Mouse (Mus musculus): Measurements from ENCODE around the gene Epb41. TPM values are rescaled to one million over a fixed set of nuclear protein-coding genes. Genes with fewer than 3 reads are reported as not detected.

Epb41 gene
- polyA plus RNA-seq, 1 experiment from 2014 or later: 133 TPM

GRCm38 (mm10) chr4:132015374-132015773, 59.7 kb downstream of the Epb41 start:
- Histone ChIP-seq H3K27ac (replicated peaks) (no peak overlapping the region), H3K36me3 (replicated peaks) (peaks cover 6% of the 10 kb centered on the region), H3K27me3 (replicated peaks; ENCODE audit: low read depth, poor library complexity, severe bottlenecking) (no peaks in the 10 kb centered on the region), H3K4me3 (no peak overlapping the region), H3K9me3 (no peaks in the 10 kb centered on the region), H3K4me1 (peaks cover 5% of the 10 kb centered on the region)
- no peak for DNase-seq (ENCODE audit: low spot score)
- 82% methylated on average over 3 of the region's 3 CpGs for WGBS

GRCm38 (mm10) chr4:132011619-132012018, 63.5 kb downstream of the Epb41 start:
- Histone ChIP-seq H3K36me3 (replicated peaks) (peaks cover 15% of the 10 kb centered on the region), H3K27me3 (replicated peaks; ENCODE audit: low read depth, poor library complexity, severe bottlenecking) (no peaks in the 10 kb centered on the region), H3K9me3 (no peaks in the 10 kb centered on the region), H3K27ac (replicated peaks) (no peak overlapping the region), H3K4me3 (no peak overlapping the region), H3K4me1 (no peaks in the 10 kb centered on the region; the same call in 1 of the 2 replicates)
- DNase-seq (ENCODE audit: low spot score): no peak
- 74% methylated on average over 3 of the region's 3 CpGs for WGBS

- no peaks in the 10 kb centered on the region for H3K27me3 ChIP-seq (replicated peaks; ENCODE audit: low read depth, poor library complexity, severe bottlenecking)
- 82% methylated on average over 8 of the region's 8 CpGs for WGBS
- H3K27ac ChIP-seq (replicated peaks): no peak overlapping the region
- peaks cover 23% of the 10 kb centered on the region for H3K36me3 ChIP-seq (replicated peaks)
- DNase-seq (ENCODE audit: low spot score): no peak
- H3K4me3 ChIP-seq: no peak overlapping the region
- no peaks in the 10 kb centered on the region; the same call in 1 of the 2 replicates for H3K4me1 ChIP-seq
- no peaks in the 10 kb centered on the region for H3K9me3 ChIP-seq
Observed at GRCm38 (mm10) chr4:132010416-132010815, 64.7 kb downstream of the Epb41 start.

- Histone ChIP-seq H3K9me3 (no peaks in the 10 kb centered on the region), H3K4me1 (no peaks in the 10 kb centered on the region; the same call in 1 of the 2 replicates), H3K4me3 (no peak overlapping the region), H3K27ac (replicated peaks) (no peak overlapping the region), H3K36me3 (replicated peaks) (peaks cover 42% of the 10 kb centered on the region), H3K27me3 (replicated peaks; ENCODE audit: low read depth, poor library complexity, severe bottlenecking) (no peaks in the 10 kb centered on the region)
- 88% methylated on average over 5 of the region's 5 CpGs for WGBS
- DNase-seq (ENCODE audit: low spot score): no peak
Observed at GRCm38 (mm10) chr4:132008191-132008590, 66.9 kb downstream of the Epb41 start.

- Histone ChIP-seq H3K27me3 (replicated peaks; ENCODE audit: low read depth, poor library complexity, severe bottlenecking) (no peaks in the 10 kb centered on the region), H3K4me3 (no peak overlapping the region), H3K4me1 (no peaks in the 10 kb centered on the region; the same call in 1 of the 2 replicates), H3K27ac (replicated peaks) (no peak overlapping the region), H3K36me3 (replicated peaks) (peaks cover 52% of the 10 kb centered on the region), H3K9me3 (no peaks in the 10 kb centered on the region)
- DNase-seq (ENCODE audit: low spot score): no peak
- WGBS: 92% methylated on average over 7 of the region's 7 CpGs
Observed at GRCm38 (mm10) chr4:132007123-132007522, 68.0 kb downstream of the Epb41 start.

- Histone ChIP-seq H3K9me3 (no peaks in the 10 kb centered on the region), H3K4me1 (no peaks in the 10 kb centered on the region), H3K27ac (replicated peaks) (no peak overlapping the region), H3K36me3 (replicated peaks) (peaks cover 88% of the 10 kb centered on the region), H3K27me3 (replicated peaks; ENCODE audit: low read depth, poor library complexity, severe bottlenecking) (no peaks in the 10 kb centered on the region), H3K4me3 (no peak overlapping the region)
- 90% methylated on average over 7 of the region's 7 CpGs for WGBS
- no peak for DNase-seq (ENCODE audit: low spot score)
Observed at GRCm38 (mm10) chr4:131998641-131999040, 76.5 kb downstream of the Epb41 start.

- Histone ChIP-seq H3K4me3 (no peak overlapping the region), H3K4me1 (no peaks in the 10 kb centered on the region), H3K9me3 (no peaks in the 10 kb centered on the region), H3K27me3 (replicated peaks; ENCODE audit: low read depth, poor library complexity, severe bottlenecking) (no peaks in the 10 kb centered on the region), H3K36me3 (replicated peaks) (peaks cover 85% of the 10 kb centered on the region), H3K27ac (replicated peaks) (no peak overlapping the region)
- whole genome bisulfite sequencing: 86% methylated on average over 5 of the region's 5 CpGs
- DNase-seq (ENCODE audit: low spot score): no peak
Observed at GRCm38 (mm10) chr4:131997476-131997875, 77.6 kb downstream of the Epb41 start.

- Histone ChIP-seq H3K4me3 (no peak overlapping the region), H3K27ac (replicated peaks) (no peak overlapping the region), H3K4me1 (no peaks in the 10 kb centered on the region), H3K36me3 (replicated peaks) (peaks cover 85% of the 10 kb centered on the region), H3K9me3 (no peaks in the 10 kb centered on the region), H3K27me3 (replicated peaks; ENCODE audit: low read depth, poor library complexity, severe bottlenecking) (no peaks in the 10 kb centered on the region)
- 50% methylated on average over 5 of the region's 5 CpGs for WGBS
- no peak for DNase-seq (ENCODE audit: low spot score)
Observed at GRCm38 (mm10) chr4:131996985-131997384, 78.1 kb downstream of the Epb41 start.

GRCm38 (mm10) chr4:131993792-131994191, 81.3 kb downstream of the Epb41 start:
- Histone ChIP-seq H3K27ac (replicated peaks) (no peak overlapping the region), H3K36me3 (replicated peaks) (peaks cover 86% of the 10 kb centered on the region), H3K4me1 (no peaks in the 10 kb centered on the region), H3K4me3 (no peak overlapping the region), H3K9me3 (no peaks in the 10 kb centered on the region), H3K27me3 (replicated peaks; ENCODE audit: low read depth, poor library complexity, severe bottlenecking) (no peaks in the 10 kb centered on the region)
- WGBS: 80% methylated on average over 3 of the region's 3 CpGs
- DNase-seq (ENCODE audit: low spot score): no peak

GRCm38 (mm10) chr4:131982881-131983538, 92.1 kb downstream of the Epb41 start:
- Histone ChIP-seq H3K27ac (replicated peaks) (no peak overlapping the region; the same call in 1 of the 2 replicates), H3K9me3 (no peaks in the 10 kb centered on the region), H3K4me3 (no peak overlapping the region), H3K27me3 (replicated peaks; ENCODE audit: low read depth, poor library complexity, severe bottlenecking) (no peaks in the 10 kb centered on the region), H3K4me1 (peaks cover 3% of the 10 kb centered on the region; the same call in 1 of the 2 replicates), H3K36me3 (replicated peaks) (peaks cover 82% of the 10 kb centered on the region)
- DNase-seq (ENCODE audit: low spot score): no peak
- WGBS: 20% methylated on average over 4 of the region's 4 CpGs

GRCm38 (mm10) chr4:131981755-131982154, 93.4 kb downstream of the Epb41 start:
- DNase-seq (ENCODE audit: low spot score): no peak
- H3K27ac ChIP-seq (replicated peaks): no peak overlapping the region
- H3K27me3 ChIP-seq (replicated peaks; ENCODE audit: low read depth, poor library complexity, severe bottlenecking): no peaks in the 10 kb centered on the region
- H3K36me3 ChIP-seq (replicated peaks): peaks cover 83% of the 10 kb centered on the region
- no peaks in the 10 kb centered on the region for H3K9me3 ChIP-seq
- peaks cover 3% of the 10 kb centered on the region; the same call in 1 of the 2 replicates for H3K4me1 ChIP-seq
- H3K4me3 ChIP-seq: no peak overlapping the region

- H3K9me3 ChIP-seq: no peaks in the 10 kb centered on the region
- no peak overlapping the region for H3K4me3 ChIP-seq
- H3K36me3 ChIP-seq (replicated peaks): peaks cover 96% of the 10 kb centered on the region
- H3K27me3 ChIP-seq (replicated peaks; ENCODE audit: low read depth, poor library complexity, severe bottlenecking): no peaks in the 10 kb centered on the region
- DNase-seq (ENCODE audit: low spot score): peak; percentile 79
- H3K4me1 ChIP-seq: no peaks in the 10 kb centered on the region
- H3K27ac ChIP-seq (replicated peaks): no peak overlapping the region
- WGBS: 25% methylated on average over 4 of the region's 4 CpGs
Observed at GRCm38 (mm10) chr4:131977201-131977600, 97.9 kb downstream of the Epb41 start.

GRCm38 (mm10) chr4:131970244-131970853, 104.8 kb downstream of the Epb41 start:
- no peaks in the 10 kb centered on the region for H3K27me3 ChIP-seq (replicated peaks; ENCODE audit: low read depth, poor library complexity, severe bottlenecking)
- WGBS: 89% methylated on average over 7 of the region's 7 CpGs
- H3K27ac ChIP-seq (replicated peaks): no peak overlapping the region
- peaks cover 97% of the 10 kb centered on the region for H3K36me3 ChIP-seq (replicated peaks)
- H3K9me3 ChIP-seq: no peaks in the 10 kb centered on the region
- no peak for DNase-seq (ENCODE audit: low spot score)
- no peaks in the 10 kb centered on the region for H3K4me1 ChIP-seq
- H3K4me3 ChIP-seq: no peak overlapping the region

Data from embryonic facial prominence, embryonic 10.5 days (tissue).